Mouse (Mus musculus) bone marrow macrophage, adult 2 months (primary cell): ENCODE results near the gene Ddx19a. TPM values are rescaled to one million over a fixed set of nuclear protein-coding genes. Genes with fewer than 3 reads are reported as not detected.
"Not testable (repeated sequence)": the region's sequence is repeated elsewhere in the genome, so short reads cannot be mapped to it uniquely, and the experiment has no call there.

ENCODE experiments used
- H3K27ac ChIP-seq: 2 replicates; pipeline ENCODE4 v1.5.1; 2012; ENCODE audit warnings: low read depth, low read length; ENCODE audit not compliant: insufficient read depth
- H3K4me1 ChIP-seq: 2 replicates; pipeline ENCODE4 v1.6.1; 2012; ENCODE audit warnings: low read length; ENCODE audit not compliant: control insufficient read depth, insufficient read depth
- H3K4me3 ChIP-seq: 2 replicates; pipeline ENCODE4 v1.5.1; 2012; ENCODE audit warnings: mild to moderate bottlenecking, low read length, moderate library complexity; ENCODE audit not compliant: insufficient read depth
- CTCF ChIP-seq: IDR thresholded peaks from 2 replicates; pipeline ENCODE4 v1.5.1; 2012; ENCODE audit warnings: low read depth, mild to moderate bottlenecking, low read length, moderate library complexity
- POLR2A ChIP-seq: IDR thresholded peaks from 2 replicates; pipeline ENCODE4 v1.6.1; 2012; ENCODE audit warnings: mild to moderate bottlenecking, low read depth, low read length, borderline replicate concordance
- polyA plus RNA-seq: library from polyadenylated mRNA; stranded (reverse); fragments of >200 nt; gene quantifications from 2 replicates; pipeline ENCODE4 v1.2.4, GENCODE M21; 2012; ENCODE audit not compliant: missing spikeins, insufficient read depth, insufficient read length

Gene Ddx19a
- polyA plus RNA-seq, 1 experiment = 36.1 TPM

DNA sequence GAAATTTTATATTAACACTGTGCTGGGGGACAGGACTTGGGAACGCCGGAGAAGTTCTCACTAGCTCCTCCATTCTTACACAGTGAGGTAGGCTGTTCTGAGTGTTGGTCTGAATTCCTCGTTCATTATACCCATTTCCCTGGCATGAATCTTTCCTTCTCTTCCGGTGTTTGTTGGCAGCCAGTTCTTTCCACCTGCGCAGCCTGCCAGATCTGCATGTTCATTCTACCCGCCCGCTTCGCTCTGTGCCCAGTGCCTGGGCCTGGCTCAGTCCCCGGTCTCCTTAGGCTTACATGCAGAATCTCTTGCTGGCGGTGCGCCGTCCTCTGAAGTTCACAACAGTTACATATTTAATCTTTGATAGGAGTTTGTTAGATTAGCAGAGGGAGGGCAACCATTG lies 61.4 kb downstream of the Ddx19a start:
- Histone ChIP-seq H3K4me1 (peaks cover 17% of the 10 kb centered on the region), H3K27ac (no peak overlapping the region), H3K4me3 (no peak overlapping the region)
- TF ChIP-seq CTCF (no peak), POLR2A (no peak)

GRCm38 (mm10) chr8:110933272-110933671 lies 64.3 kb downstream of the Ddx19a start:
- Histone ChIP-seq H3K27ac (no peak overlapping the region), H3K4me3 (no peak overlapping the region), H3K4me1 (no peaks in the 10 kb centered on the region)
- TF ChIP-seq POLR2A = no peak
- TF ChIP-seq CTCF = no peak

GRCm38 (mm10) chr8:110932444-110932843 lies 65.2 kb downstream of the Ddx19a start:
- Histone ChIP-seq H3K4me1 (no peaks in the 10 kb centered on the region), H3K27ac (no peak overlapping the region)

GRCm38 (mm10) chr8:110931176-110931939 lies 66.2 kb downstream of the Ddx19a start:
- Histone ChIP-seq H3K27ac (no peak overlapping the region), H3K4me1 (no peaks in the 10 kb centered on the region)

More at GRCm38 (mm10) chr8:110932444-110932843, 65.2 kb downstream of the Ddx19a start:
- H3K4me3 ChIP-seq = no peak overlapping the region
- TF ChIP-seq POLR2A = no peak
- TF ChIP-seq CTCF = no peak

DNA sequence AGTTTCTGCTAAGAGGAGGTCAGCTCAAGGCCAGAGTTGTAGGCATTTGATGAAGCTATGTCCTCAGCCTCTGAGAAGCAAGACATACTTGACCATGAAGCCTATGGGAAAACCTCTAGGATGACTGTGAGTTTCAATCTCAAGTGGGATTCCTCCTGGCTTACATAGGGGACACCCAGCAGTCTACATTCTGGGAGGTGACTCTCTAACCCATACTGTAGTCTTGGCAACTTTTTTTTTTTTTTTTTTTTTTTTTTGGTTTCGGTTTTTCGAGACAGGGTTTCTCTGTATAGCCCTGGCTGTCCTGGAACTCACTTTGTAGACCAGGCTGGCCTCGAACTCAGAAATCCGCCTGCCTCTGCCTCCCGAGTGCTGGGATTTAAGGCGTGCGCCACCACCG lies 67.9 kb downstream of the Ddx19a start:
- not testable (repeated sequence) for H3K4me3 ChIP-seq, H3K4me1 ChIP-seq, H3K27ac ChIP-seq

More at GRCm38 (mm10) chr8:110931176-110931939, 66.2 kb downstream of the Ddx19a start:
- H3K4me3 ChIP-seq = no peak overlapping the region
- TF ChIP-seq CTCF = no peak

GRCm38 (mm10) chr8:110929066-110929465 lies 68.5 kb downstream of the Ddx19a start:
- Histone ChIP-seq H3K4me3 (no peak overlapping the region), H3K4me1 (peaks cover 8% of the 10 kb centered on the region), H3K27ac (no peak overlapping the region)
- TF ChIP-seq CTCF = no peak
- TF ChIP-seq POLR2A = no peak

- no peak for TF ChIP-seq POLR2A
- TF ChIP-seq CTCF = no peak
- Histone ChIP-seq H3K4me3 (no peak overlapping the region), H3K4me1 (peaks cover 12% of the 10 kb centered on the region)
Observed at GRCm38 (mm10) chr8:110928435-110928834, 69.2 kb downstream of the Ddx19a start.

DNA sequence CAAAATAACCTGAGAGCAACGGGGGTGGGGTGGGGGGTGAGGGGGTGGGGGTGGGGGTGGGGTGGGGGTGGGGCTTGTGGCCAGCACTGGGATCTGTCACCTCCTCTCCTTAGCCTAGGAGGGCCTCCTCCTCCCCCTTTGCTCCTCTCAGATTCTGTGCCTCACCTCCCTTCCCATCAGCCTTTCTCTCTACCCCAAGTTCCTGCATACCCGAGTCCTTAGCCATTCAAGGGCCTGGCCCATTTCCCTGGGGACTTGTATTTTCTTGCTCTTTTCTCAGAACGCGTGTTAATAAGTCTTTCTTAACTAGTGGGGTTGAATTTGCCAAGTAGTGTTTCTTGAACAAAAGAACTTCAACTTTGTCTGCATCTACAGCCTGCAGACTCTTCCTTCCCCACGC lies 70.9 kb downstream of the Ddx19a start:
- Histone ChIP-seq H3K27ac (no peak overlapping the region), H3K4me3 (no peak overlapping the region), H3K4me1 (peaks cover 12% of the 10 kb centered on the region)
- no peak for TF ChIP-seq CTCF
- TF ChIP-seq POLR2A = no peak

More at GRCm38 (mm10) chr8:110928435-110928834, 69.2 kb downstream of the Ddx19a start:
- H3K27ac ChIP-seq = no peak overlapping the region

- Histone ChIP-seq H3K4me1 (peaks cover 14% of the 10 kb centered on the region), H3K4me3 (no peak overlapping the region), H3K27ac (no peak overlapping the region)
- TF ChIP-seq POLR2A (no peak), CTCF (no peak)
Observed at GRCm38 (mm10) chr8:110925691-110926140, 71.9 kb downstream of the Ddx19a start.

Other genes with a start within 250 kb of the Ddx19a start
- not detected in 2 replicates for gene Il34, start 191.9 kb downstream of the Ddx19a start, polyA plus RNA-seq
- 31.1 and 33.5 TPM in 2 replicates for gene Cog4, start 151.2 kb downstream of the Ddx19a start, polyA plus RNA-seq
- 31.2 and 32.3 TPM in 2 replicates for gene Sf3b3, start 151.0 kb downstream of the Ddx19a start, polyA plus RNA-seq
- gene Fuk, start 95.3 kb downstream of the Ddx19a start, polyA plus RNA-seq = 4.8 and 6.2 TPM in 2 replicates
- 12.4 and 13.3 TPM in 2 replicates for gene St3gal2, start 77.9 kb downstream of the Ddx19a start, polyA plus RNA-seq
- 5.5 and 6.4 TPM in 2 replicates for gene Ddx19b, start 34.0 kb upstream of the Ddx19a start, polyA plus RNA-seq
- gene Aars, start 35.3 kb upstream of the Ddx19a start, polyA plus RNA-seq = 20.8 and 27.2 TPM in 2 replicates
- not detected in 2 replicates for gene Exosc6, start 58.5 kb upstream of the Ddx19a start, polyA plus RNA-seq
- not detected in 2 replicates for gene Clec18a, start 94.6 kb upstream of the Ddx19a start, polyA plus RNA-seq
- 8.1 and 11.3 TPM in 2 replicates for gene Pdpr, start 96.8 kb upstream of the Ddx19a start, polyA plus RNA-seq